Mouse (Mus musculus): ENCODE measurements at regions not wholly inside any gene's neighbourhood (a gene's known extent, or its start where the extent isn't known, plus 50 kb on each side); places are given as distances from the start of the nearest gene placed in this dataset.

GRCm38 (mm10) chr8:77805657-77806056 is 81.4 kb upstream of the Ednra start:
- WGBS = 65% methylated on average over 6 of the region's 6 CpGs
- H3K9me3 ChIP-seq (ENCODE audit: control insufficient read depth, low read length) = no peaks in the 10 kb centered on the region
- H3K9ac ChIP-seq (ENCODE audit: low read depth, low read length) = no peak overlapping the region
- H3K27ac ChIP-seq (replicated peaks; ENCODE audit: low read depth, low read length) = no peak overlapping the region
- no peaks in the 10 kb centered on the region for H3K4me1 ChIP-seq (ENCODE audit: control insufficient read depth, insufficient read depth, low read length)
- no peaks in the 10 kb centered on the region for H3K36me3 ChIP-seq (ENCODE audit: control insufficient read depth, insufficient read depth, low read length)
- H3K27me3 ChIP-seq (replicated peaks; ENCODE audit: control insufficient read depth, insufficient read depth, low read length) = no peaks in the 10 kb centered on the region
- DNase-seq (ENCODE audit: low spot score) (peak; percentile 4), ATAC-seq (ENCODE audit: low read depth) (no peak)
- H3K4me3 ChIP-seq (ENCODE audit: low read depth, low read length) = no peak overlapping the region
- H3K4me2 ChIP-seq (ENCODE audit: low read depth, low read length) = no peak overlapping the region

- H3K36me3 ChIP-seq (ENCODE audit: control insufficient read depth, insufficient read depth, low read length) = no peaks in the 10 kb centered on the region
- no peak overlapping the region for H3K4me2 ChIP-seq (ENCODE audit: low read depth, low read length)
- ATAC-seq (ENCODE audit: low read depth) = no peak
- DNase-seq (ENCODE audit: low spot score) = no peak
- peaks cover 20% of the 10 kb centered on the region for H3K4me1 ChIP-seq (ENCODE audit: control insufficient read depth, insufficient read depth, low read length)
- H3K27me3 ChIP-seq (replicated peaks; ENCODE audit: control insufficient read depth, insufficient read depth, low read length) = no peaks in the 10 kb centered on the region
- no peak overlapping the region for H3K9ac ChIP-seq (ENCODE audit: low read depth, low read length)
- H3K9me3 ChIP-seq (ENCODE audit: control insufficient read depth, low read length) = no peaks in the 10 kb centered on the region
- WGBS = 56% methylated on average over 12 of the region's 12 CpGs
- no peak overlapping the region for H3K4me3 ChIP-seq (ENCODE audit: low read depth, low read length)
- H3K27ac ChIP-seq (replicated peaks; ENCODE audit: low read depth, low read length) = peak overlapping the region; percentile 74; the same call in 1 of the 2 replicates
Observed at GRCm38 (mm10) chr8:77814796-77815647, 90.8 kb upstream of the Ednra start.

GRCm38 (mm10) chr8:77815648-77815971 is 91.3 kb upstream of the Ednra start:
- Histone ChIP-seq H3K4me3 (ENCODE audit: low read depth, low read length) (no peak overlapping the region), H3K4me2 (ENCODE audit: low read depth, low read length) (peak overlapping the region; percentile 18), H3K4me1 (ENCODE audit: control insufficient read depth, insufficient read depth, low read length) (peaks cover 20% of the 10 kb centered on the region), H3K9me3 (ENCODE audit: control insufficient read depth, low read length) (no peaks in the 10 kb centered on the region), H3K36me3 (ENCODE audit: control insufficient read depth, insufficient read depth, low read length) (no peaks in the 10 kb centered on the region), H3K27ac (replicated peaks; ENCODE audit: low read depth, low read length) (peak overlapping the region; percentile 74), H3K9ac (ENCODE audit: low read depth, low read length) (no peak overlapping the region), H3K27me3 (replicated peaks; ENCODE audit: control insufficient read depth, insufficient read depth, low read length) (no peaks in the 10 kb centered on the region)
- DNase-seq (ENCODE audit: low spot score) (peak; percentile 18), ATAC-seq (ENCODE audit: low read depth) (peak; percentile 41; the same call in 1 of the 2 replicates)
- 42% methylated on average over 7 of the region's 7 CpGs for WGBS

- Histone ChIP-seq H3K9ac (ENCODE audit: low read depth, low read length) (no peak overlapping the region), H3K27ac (replicated peaks; ENCODE audit: low read depth, low read length) (peak overlapping the region; percentile 74), H3K4me3 (ENCODE audit: low read depth, low read length) (no peak overlapping the region), H3K4me1 (ENCODE audit: control insufficient read depth, insufficient read depth, low read length) (peaks cover 20% of the 10 kb centered on the region), H3K4me2 (ENCODE audit: low read depth, low read length) (peak overlapping the region; percentile 18; the same call in 1 of the 2 replicates), H3K9me3 (ENCODE audit: control insufficient read depth, low read length) (no peaks in the 10 kb centered on the region), H3K36me3 (ENCODE audit: control insufficient read depth, insufficient read depth, low read length) (no peaks in the 10 kb centered on the region), H3K27me3 (replicated peaks; ENCODE audit: control insufficient read depth, insufficient read depth, low read length) (no peaks in the 10 kb centered on the region)
- DNase-seq (ENCODE audit: low spot score) = peak; percentile 74
- peak; percentile 57; the same call in 1 of the 2 replicates for ATAC-seq (ENCODE audit: low read depth)
- 39% methylated on average over 4 of the region's 4 CpGs for WGBS
Observed at GRCm38 (mm10) chr8:77816217-77816616, 92.0 kb upstream of the Ednra start.

GRCm38 (mm10) chr8:77825786-77826185 is 101.5 kb upstream of the Ednra start:
- Histone ChIP-seq H3K36me3 (ENCODE audit: control insufficient read depth, insufficient read depth, low read length) (no peaks in the 10 kb centered on the region), H3K4me1 (ENCODE audit: control insufficient read depth, insufficient read depth, low read length) (peaks cover 39% of the 10 kb centered on the region), H3K27ac (replicated peaks; ENCODE audit: low read depth, low read length) (peak overlapping the region; percentile 78), H3K27me3 (replicated peaks; ENCODE audit: control insufficient read depth, insufficient read depth, low read length) (no peaks in the 10 kb centered on the region), H3K4me2 (ENCODE audit: low read depth, low read length) (no peak overlapping the region), H3K4me3 (ENCODE audit: low read depth, low read length) (no peak overlapping the region), H3K9me3 (ENCODE audit: control insufficient read depth, low read length) (no peaks in the 10 kb centered on the region), H3K9ac (ENCODE audit: low read depth, low read length) (no peak overlapping the region)
- ATAC-seq (ENCODE audit: low read depth) (peak; percentile 54), DNase-seq (ENCODE audit: low spot score) (peak; percentile 85)
- WGBS = 43% methylated on average over 1 of the region's 1 CpGs

GRCm38 (mm10) chr8:77826255-77826654 is 102.0 kb upstream of the Ednra start:
- Histone ChIP-seq H3K9me3 (ENCODE audit: control insufficient read depth, low read length) (no peaks in the 10 kb centered on the region), H3K36me3 (ENCODE audit: control insufficient read depth, insufficient read depth, low read length) (no peaks in the 10 kb centered on the region), H3K27me3 (replicated peaks; ENCODE audit: control insufficient read depth, insufficient read depth, low read length) (no peaks in the 10 kb centered on the region), H3K4me1 (ENCODE audit: control insufficient read depth, insufficient read depth, low read length) (peaks cover 39% of the 10 kb centered on the region), H3K4me3 (ENCODE audit: low read depth, low read length) (no peak overlapping the region), H3K9ac (ENCODE audit: low read depth, low read length) (no peak overlapping the region), H3K27ac (replicated peaks; ENCODE audit: low read depth, low read length) (peak overlapping the region; percentile 78), H3K4me2 (ENCODE audit: low read depth, low read length) (no peak overlapping the region)
- 42% methylated on average over 2 of the region's 2 CpGs for WGBS
- DNase-seq (ENCODE audit: low spot score) (peak; percentile 86), ATAC-seq (ENCODE audit: low read depth) (peak; percentile 24; the same call in 1 of the 2 replicates)

GRCm38 (mm10) chr8:77828079-77828478 is 103.8 kb upstream of the Ednra start:
- H3K4me2 ChIP-seq (ENCODE audit: low read depth, low read length) = no peak overlapping the region
- H3K4me3 ChIP-seq (ENCODE audit: low read depth, low read length) = no peak overlapping the region
- H3K27ac ChIP-seq (replicated peaks; ENCODE audit: low read depth, low read length) = peak overlapping the region; percentile 78
- ATAC-seq (ENCODE audit: low read depth) (no peak), DNase-seq (ENCODE audit: low spot score) (no peak)
- no peak overlapping the region for H3K9ac ChIP-seq (ENCODE audit: low read depth, low read length)
- H3K27me3 ChIP-seq (replicated peaks; ENCODE audit: control insufficient read depth, insufficient read depth, low read length) = no peaks in the 10 kb centered on the region
- H3K4me1 ChIP-seq (ENCODE audit: control insufficient read depth, insufficient read depth, low read length) = peaks cover 46% of the 10 kb centered on the region
- 24% methylated on average over 7 of the region's 7 CpGs for WGBS
- no peaks in the 10 kb centered on the region for H3K9me3 ChIP-seq (ENCODE audit: control insufficient read depth, low read length)
- H3K36me3 ChIP-seq (ENCODE audit: control insufficient read depth, insufficient read depth, low read length) = no peaks in the 10 kb centered on the region

GRCm38 (mm10) chr8:77829126-77829748 is 105.0 kb upstream of the Ednra start:
- Histone ChIP-seq H3K27ac (replicated peaks; ENCODE audit: low read depth, low read length) (peak overlapping the region; percentile 78), H3K27me3 (replicated peaks; ENCODE audit: control insufficient read depth, insufficient read depth, low read length) (no peaks in the 10 kb centered on the region), H3K9ac (ENCODE audit: low read depth, low read length) (no peak overlapping the region), H3K36me3 (ENCODE audit: control insufficient read depth, insufficient read depth, low read length) (no peaks in the 10 kb centered on the region), H3K4me3 (ENCODE audit: low read depth, low read length) (no peak overlapping the region), H3K4me1 (ENCODE audit: control insufficient read depth, insufficient read depth, low read length) (peaks cover 53% of the 10 kb centered on the region), H3K9me3 (ENCODE audit: control insufficient read depth, low read length) (no peaks in the 10 kb centered on the region), H3K4me2 (ENCODE audit: low read depth, low read length) (no peak overlapping the region)
- DNase-seq (ENCODE audit: low spot score) (peak; percentile 93), ATAC-seq (ENCODE audit: low read depth) (peak; percentile 76)
- 22% methylated on average over 5 of the region's 5 CpGs for WGBS

All from embryonic facial prominence, embryonic 14.5 days (tissue).